Mouse (Mus musculus): ENCODE data around the gene Zc2hc1b.

DNA sequence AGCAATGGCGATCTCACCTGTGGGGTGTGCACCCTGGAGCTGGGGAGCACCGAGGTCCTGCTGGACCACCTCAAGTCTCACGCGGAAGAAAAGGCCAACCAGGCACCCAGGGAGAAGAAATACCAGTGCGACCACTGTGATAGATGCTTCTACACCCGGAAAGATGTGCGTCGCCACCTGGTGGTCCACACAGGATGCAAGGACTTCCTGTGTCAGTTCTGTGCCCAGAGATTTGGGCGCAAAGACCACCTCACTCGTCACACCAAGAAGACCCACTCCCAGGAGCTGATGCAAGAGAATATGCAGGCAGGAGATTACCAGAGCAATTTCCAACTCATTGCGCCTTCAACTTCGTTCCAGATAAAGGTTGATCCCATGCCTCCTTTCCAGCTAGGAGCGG is 50.5 kb downstream of the Zc2hc1b start:
- TF ChIP-seq CTCF (IDR thresholded peaks at IDR 0.05) = peak; percentile 43
- TF ChIP-seq POLR2A (IDR thresholded peaks at IDR 0.05; ENCODE audit: insufficient read depth, low read depth, low read length) = no peak

All from heart, adult 2 months (tissue).